Mouse (Mus musculus): ENCODE results near the gene Pfn3. TPM values are rescaled to one million over a fixed set of nuclear protein-coding genes. Genes with fewer than 3 reads are reported as not detected.

Pfn3 gene
- polyA plus RNA-seq, 1 experiment from 2014 or later: not detected

DNA sequence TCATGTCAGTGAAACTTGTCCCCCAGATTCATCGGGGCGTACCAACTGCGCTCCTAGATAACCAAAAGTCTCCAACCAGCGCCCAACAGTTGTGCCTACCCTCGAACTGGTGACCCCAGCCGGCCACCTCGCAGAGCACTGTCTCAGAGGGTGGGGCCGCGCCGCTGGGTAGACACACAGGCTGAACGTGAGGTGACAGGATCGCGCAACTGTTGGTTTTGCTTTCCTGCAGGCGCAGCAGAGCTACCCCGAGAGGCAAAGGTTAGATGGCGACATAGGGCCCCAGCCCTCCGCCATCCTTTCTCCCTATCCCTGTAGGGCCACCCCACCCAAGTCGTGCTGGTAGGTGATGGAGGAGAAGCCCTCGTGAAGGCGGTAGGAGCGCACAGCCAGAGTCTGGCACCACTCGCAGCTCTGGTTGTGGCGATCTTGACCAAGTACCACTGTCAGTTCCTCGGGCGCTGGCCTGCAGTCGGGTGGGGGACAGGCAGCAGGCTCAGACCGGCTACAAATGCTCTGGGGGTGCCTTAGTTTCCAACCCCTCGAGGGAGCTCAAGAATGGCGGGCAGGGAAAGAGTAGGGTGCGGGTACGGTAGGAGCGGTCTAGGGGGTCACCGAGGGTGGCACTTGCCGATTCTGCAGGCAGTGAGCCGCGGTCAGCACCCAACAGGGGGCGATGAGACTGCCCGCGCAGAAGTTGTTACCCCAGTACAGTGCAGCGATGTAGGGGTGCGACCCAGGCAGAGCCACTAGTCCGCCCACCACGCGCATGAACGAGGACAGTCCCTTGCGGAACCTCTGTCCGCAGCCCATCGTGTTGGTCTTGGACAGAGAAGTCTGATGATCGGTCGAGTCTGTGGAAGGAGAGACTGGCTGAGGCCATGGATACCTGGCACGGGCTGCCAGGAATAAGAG lies 5.2 kb upstream of the Pfn3 start:
- peaks cover 37% of the 10 kb centered on the region for H3K27me3 ChIP-seq (ENCODE audit: control insufficient read depth, insufficient read depth, low read length)
- no peaks in the 10 kb centered on the region; the same call in 1 of the 2 replicates for H3K9me3 ChIP-seq (ENCODE audit: control insufficient read depth, low read length)
- no peak for DNase-seq (ENCODE audit: low spot score)
- no peaks in the 10 kb centered on the region for H3K36me3 ChIP-seq (ENCODE audit: control insufficient read depth, insufficient read depth, low read length)
- 28% methylated on average over 51 of the region's 51 CpGs for WGBS
- H3K4me3 ChIP-seq (ENCODE audit: low read depth, low read length): no peak overlapping the region
- no peak overlapping the region for H3K4me2 ChIP-seq (ENCODE audit: low read depth, severe bottlenecking)
- H3K9ac ChIP-seq (ENCODE audit: low read length): no peak overlapping the region
- H3K27ac ChIP-seq (replicated peaks; ENCODE audit: low read depth, low read length): no peak overlapping the region
- no peaks in the 10 kb centered on the region for H3K4me1 ChIP-seq (ENCODE audit: control insufficient read depth, insufficient read depth, low read length)
- ATAC-seq (ENCODE audit: insufficient number of reproducible peaks, low FRiP score, low TSS enrichment, low read depth): no peak

DNA sequence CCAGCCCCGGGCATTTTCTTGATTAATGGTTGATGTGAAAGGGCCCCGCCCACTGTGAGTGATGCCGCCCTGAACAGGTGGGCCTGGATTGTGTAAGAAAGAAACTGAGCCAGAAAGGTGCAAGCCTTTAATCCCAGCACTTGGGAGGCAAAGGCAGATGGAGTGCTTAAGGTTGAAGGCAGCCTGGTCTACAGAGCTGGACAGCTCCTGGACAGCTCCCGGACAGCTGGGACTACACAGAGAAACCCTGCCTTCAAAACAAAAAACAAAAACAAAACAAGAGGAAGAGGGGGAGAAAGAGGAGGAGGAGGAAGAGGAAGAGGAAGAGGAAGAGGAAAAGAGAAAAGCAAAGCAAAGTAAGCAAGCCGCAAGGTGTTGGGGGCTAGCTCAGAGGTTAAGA lies 4.1 kb upstream of the Pfn3 start:
- Histone ChIP-seq H3K4me1 (ENCODE audit: control insufficient read depth, insufficient read depth, low read length) (0 out of 2 replicates have a peak, but pooled peaks cover 5% of the 10 kb centered on the region), H3K4me3 (ENCODE audit: low read depth, low read length) (no peak overlapping the region), H3K27ac (replicated peaks; ENCODE audit: low read depth, low read length) (no peak overlapping the region), H3K9me3 (ENCODE audit: control insufficient read depth, low read length) (no peaks in the 10 kb centered on the region; the same call in 1 of the 2 replicates), H3K36me3 (ENCODE audit: control insufficient read depth, insufficient read depth, low read length) (no peaks in the 10 kb centered on the region), H3K4me2 (ENCODE audit: low read depth, severe bottlenecking) (no peak overlapping the region), H3K27me3 (ENCODE audit: control insufficient read depth, insufficient read depth, low read length) (peaks cover 45% of the 10 kb centered on the region), H3K9ac (ENCODE audit: low read length) (no peak overlapping the region)
- ATAC-seq (ENCODE audit: insufficient number of reproducible peaks, low FRiP score, low TSS enrichment, low read depth) (no peak), DNase-seq (ENCODE audit: low spot score) (no peak)
- 74% methylated on average over 5 of the region's 5 CpGs for WGBS

DNA sequence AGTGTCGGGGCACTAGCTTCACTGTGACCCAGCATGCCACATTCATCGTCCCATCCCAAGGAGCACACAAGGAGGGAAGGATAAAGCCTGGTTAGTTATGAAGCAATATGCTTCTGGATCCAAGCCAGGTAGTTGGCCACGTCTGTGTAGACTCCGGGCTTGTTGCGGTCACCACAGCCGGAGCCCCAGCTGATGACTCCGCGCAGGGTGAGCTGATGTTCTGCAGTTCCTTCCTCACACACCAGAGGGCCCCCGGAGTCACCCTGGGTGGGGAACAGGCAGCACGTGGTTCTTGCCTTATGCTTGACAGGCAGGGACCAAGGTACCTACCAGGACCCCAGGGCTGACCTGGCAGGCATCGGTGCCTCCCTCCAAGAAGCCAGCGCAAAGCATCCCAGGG lies 3.0 kb upstream of the Pfn3 start:
- Histone ChIP-seq H3K36me3 (ENCODE audit: control insufficient read depth, insufficient read depth, low read length) (no peaks in the 10 kb centered on the region), H3K9me3 (ENCODE audit: control insufficient read depth, low read length) (no peaks in the 10 kb centered on the region; the same call in 1 of the 2 replicates), H3K9ac (ENCODE audit: low read length) (no peak overlapping the region), H3K27me3 (ENCODE audit: control insufficient read depth, insufficient read depth, low read length) (peaks cover 45% of the 10 kb centered on the region), H3K4me2 (ENCODE audit: low read depth, severe bottlenecking) (no peak overlapping the region), H3K4me3 (ENCODE audit: low read depth, low read length) (no peak overlapping the region), H3K4me1 (ENCODE audit: control insufficient read depth, insufficient read depth, low read length) (0 out of 2 replicates have a peak, but pooled peaks cover 5% of the 10 kb centered on the region), H3K27ac (replicated peaks; ENCODE audit: low read depth, low read length) (no peak overlapping the region)
- ATAC-seq (ENCODE audit: insufficient number of reproducible peaks, low FRiP score, low TSS enrichment, low read depth) (peak; percentile 19; the same call in 1 of the 2 replicates), DNase-seq (ENCODE audit: low spot score) (peak; percentile 93)
- 12% methylated on average over 12 of the region's 12 CpGs for WGBS

DNA sequence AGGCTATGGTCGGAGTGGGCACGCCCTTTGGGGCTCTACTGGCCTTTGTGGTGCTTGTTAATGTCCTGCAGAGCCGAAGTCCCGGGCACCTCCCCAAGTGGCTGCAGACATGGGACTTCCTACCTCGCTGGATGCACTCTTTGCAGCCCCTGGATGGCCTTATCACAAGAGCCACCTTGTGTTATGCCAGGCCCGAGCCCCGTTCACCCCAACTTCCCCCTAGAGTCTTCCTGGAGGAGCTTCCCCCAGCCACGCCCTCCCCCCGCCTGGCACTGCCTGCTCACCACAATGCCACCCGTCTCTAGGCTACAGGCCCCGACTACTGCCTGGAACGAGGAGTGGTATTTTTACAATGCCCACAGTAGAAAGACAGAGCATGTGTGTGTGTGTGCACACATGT lies 1.7 kb downstream of the Pfn3 start:
- Histone ChIP-seq H3K4me3 (ENCODE audit: low read depth, low read length) (no peak overlapping the region), H3K9me3 (ENCODE audit: control insufficient read depth, low read length) (no peaks in the 10 kb centered on the region; the same call in 1 of the 2 replicates), H3K27me3 (ENCODE audit: control insufficient read depth, insufficient read depth, low read length) (peaks cover 8% of the 10 kb centered on the region), H3K4me2 (ENCODE audit: low read depth, severe bottlenecking) (no peak overlapping the region), H3K36me3 (ENCODE audit: control insufficient read depth, insufficient read depth, low read length) (no peaks in the 10 kb centered on the region), H3K4me1 (ENCODE audit: control insufficient read depth, insufficient read depth, low read length) (0 out of 2 replicates have a peak, but pooled peaks cover 5% of the 10 kb centered on the region), H3K9ac (ENCODE audit: low read length) (no peak overlapping the region), H3K27ac (replicated peaks; ENCODE audit: low read depth, low read length) (no peak overlapping the region)
- ATAC-seq (ENCODE audit: insufficient number of reproducible peaks, low FRiP score, low TSS enrichment, low read depth) (no peak), DNase-seq (ENCODE audit: low spot score) (no peak)
- WGBS: 82% methylated on average over 12 of the region's 12 CpGs

- DNase-seq (ENCODE audit: low spot score) (no peak), ATAC-seq (ENCODE audit: insufficient number of reproducible peaks, low FRiP score, low TSS enrichment, low read depth) (no peak)
- Histone ChIP-seq H3K4me1 (ENCODE audit: control insufficient read depth, insufficient read depth, low read length) (0 out of 2 replicates have a peak, but pooled peaks cover 5% of the 10 kb centered on the region), H3K27me3 (ENCODE audit: control insufficient read depth, insufficient read depth, low read length) (peaks cover 8% of the 10 kb centered on the region), H3K9me3 (ENCODE audit: control insufficient read depth, low read length) (no peaks in the 10 kb centered on the region; the same call in 1 of the 2 replicates), H3K36me3 (ENCODE audit: control insufficient read depth, insufficient read depth, low read length) (no peaks in the 10 kb centered on the region), H3K27ac (replicated peaks; ENCODE audit: low read depth, low read length) (no peak overlapping the region), H3K9ac (ENCODE audit: low read length) (no peak overlapping the region), H3K4me3 (ENCODE audit: low read depth, low read length) (no peak overlapping the region), H3K4me2 (ENCODE audit: low read depth, severe bottlenecking) (no peak overlapping the region)
- 82% methylated on average over 13 of the region's 13 CpGs for WGBS
Observed at GRCm38 (mm10) chr13:55412643-55413307, 2.3 kb downstream of the Pfn3 start.

DNA sequence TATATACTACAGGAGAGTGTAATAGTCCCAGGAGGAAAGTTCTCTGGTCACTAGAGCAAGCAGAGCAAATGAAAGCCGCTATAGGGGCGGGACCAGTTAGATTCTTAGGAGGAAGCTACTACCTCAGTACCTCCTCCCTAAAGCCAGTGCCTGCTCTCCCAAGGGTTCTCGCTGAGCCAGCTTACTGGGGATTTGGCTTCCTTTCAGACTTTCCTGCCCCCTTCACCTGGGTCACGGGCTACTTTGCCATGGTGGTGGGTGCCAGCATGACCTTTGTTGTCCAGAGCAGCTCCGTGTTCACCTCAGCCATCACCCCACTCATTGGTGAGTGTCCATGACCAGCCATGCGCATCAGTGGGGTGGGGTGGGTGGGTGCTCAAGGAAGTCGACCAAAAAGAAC lies 3.2 kb downstream of the Pfn3 start:
- no peak for DNase-seq (ENCODE audit: low spot score)
- no peak overlapping the region for H3K9ac ChIP-seq (ENCODE audit: low read length)
- no peak overlapping the region for H3K27ac ChIP-seq (replicated peaks; ENCODE audit: low read depth, low read length)
- 0 out of 2 replicates have a peak, but pooled peaks cover 5% of the 10 kb centered on the region for H3K4me1 ChIP-seq (ENCODE audit: control insufficient read depth, insufficient read depth, low read length)
- no peak overlapping the region for H3K4me3 ChIP-seq (ENCODE audit: low read depth, low read length)
- WGBS: 79% methylated on average over 7 of the region's 7 CpGs
- H3K27me3 ChIP-seq (ENCODE audit: control insufficient read depth, insufficient read depth, low read length): peaks cover 8% of the 10 kb centered on the region
- ATAC-seq (ENCODE audit: insufficient number of reproducible peaks, low FRiP score, low TSS enrichment, low read depth): no peak
- H3K9me3 ChIP-seq (ENCODE audit: control insufficient read depth, low read length): no peaks in the 10 kb centered on the region; the same call in 1 of the 2 replicates
- no peaks in the 10 kb centered on the region for H3K36me3 ChIP-seq (ENCODE audit: control insufficient read depth, insufficient read depth, low read length)
- H3K4me2 ChIP-seq (ENCODE audit: low read depth, severe bottlenecking): no peak overlapping the region

DNA sequence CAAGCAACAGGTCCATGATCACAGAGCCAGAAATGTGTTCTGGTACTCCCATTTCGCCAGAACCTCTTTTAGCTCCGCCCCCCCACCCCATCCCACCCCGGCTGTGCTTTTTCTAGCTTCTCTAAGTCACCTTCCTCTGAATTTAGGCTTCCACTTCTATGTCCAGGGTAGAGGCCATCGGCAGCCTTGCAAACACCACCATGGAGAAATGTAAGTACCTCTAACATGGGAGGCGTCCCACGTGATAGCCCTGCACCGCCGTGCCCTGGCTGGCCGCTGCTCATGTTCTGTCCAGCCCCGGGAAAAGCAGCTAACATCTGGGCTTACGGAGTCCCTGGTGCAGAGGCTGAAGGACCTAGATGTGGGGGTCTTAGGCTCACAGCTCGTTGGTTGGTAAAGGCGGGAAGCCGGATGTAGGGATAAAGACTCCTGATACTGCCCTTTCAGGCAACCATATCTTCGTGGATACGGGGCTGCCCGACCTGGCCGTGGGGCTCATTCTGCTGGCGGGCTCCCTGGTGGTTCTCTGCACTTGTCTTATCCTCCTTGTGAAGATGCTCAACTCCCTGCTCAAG lies 6.4 kb downstream of the Pfn3 start:
- ATAC-seq (ENCODE audit: insufficient number of reproducible peaks, low FRiP score, low TSS enrichment, low read depth) (no peak), DNase-seq (ENCODE audit: low spot score) (no peak)
- Histone ChIP-seq H3K36me3 (ENCODE audit: control insufficient read depth, insufficient read depth, low read length) (no peaks in the 10 kb centered on the region), H3K4me3 (ENCODE audit: low read depth, low read length) (no peak overlapping the region), H3K4me2 (ENCODE audit: low read depth, severe bottlenecking) (no peak overlapping the region), H3K4me1 (ENCODE audit: control insufficient read depth, insufficient read depth, low read length) (no peaks in the 10 kb centered on the region), H3K9ac (ENCODE audit: low read length) (no peak overlapping the region), H3K9me3 (ENCODE audit: control insufficient read depth, low read length) (no peaks in the 10 kb centered on the region), H3K27me3 (ENCODE audit: control insufficient read depth, insufficient read depth, low read length) (no peaks in the 10 kb centered on the region), H3K27ac (replicated peaks; ENCODE audit: low read depth, low read length) (no peak overlapping the region)
- WGBS: 85% methylated on average over 19 of the region's 19 CpGs

- 82% methylated on average over 4 of the region's 4 CpGs for WGBS
- DNase-seq (ENCODE audit: low spot score): no peak
- Histone ChIP-seq H3K9me3 (ENCODE audit: control insufficient read depth, low read length) (no peaks in the 10 kb centered on the region), H3K4me2 (ENCODE audit: low read depth, severe bottlenecking) (no peak overlapping the region), H3K4me3 (ENCODE audit: low read depth, low read length) (no peak overlapping the region), H3K36me3 (ENCODE audit: control insufficient read depth, insufficient read depth, low read length) (no peaks in the 10 kb centered on the region), H3K4me1 (ENCODE audit: control insufficient read depth, insufficient read depth, low read length) (no peaks in the 10 kb centered on the region), H3K27ac (replicated peaks; ENCODE audit: low read depth, low read length) (no peak overlapping the region), H3K9ac (ENCODE audit: low read length) (no peak overlapping the region), H3K27me3 (ENCODE audit: control insufficient read depth, insufficient read depth, low read length) (no peaks in the 10 kb centered on the region)
- no peak for ATAC-seq (ENCODE audit: insufficient number of reproducible peaks, low FRiP score, low TSS enrichment, low read depth)
Observed at GRCm38 (mm10) chr13:55407341-55407740, 7.7 kb downstream of the Pfn3 start.
